Mouse (Mus musculus) liver, postnatal 0 days (tissue): ENCODE data around the gene Sbf2.

ENCODE experiments used
- CTCF ChIP-seq: sonication (generic); IDR thresholded peaks from 2 replicates; pipeline ENCODE4 v1.5.1; 2016; ENCODE audit warnings: antibody characterized with exemption, low read depth
- EP300 ChIP-seq: IDR thresholded peaks from 2 replicates; pipeline ENCODE4 v1.6.1; 2016; ENCODE audit warnings: antibody characterized with exemption, low read depth, mild to moderate bottlenecking

GRCm38 (mm10) chr7:110636559-110636958, 21.8 kb upstream of the Sbf2 start:
- no peak for TF ChIP-seq CTCF
- no peak for TF ChIP-seq EP300
